Mouse (Mus musculus) layer of hippocampus, postnatal 36 days (tissue): Measurements from ENCODE around the gene Rbm14. TPM values are rescaled to one million over a fixed set of nuclear protein-coding genes. Genes with fewer than 3 reads are reported as not detected.

Source experiments
- total RNA-seq, 2 experiments: library from RNA; stranded (reverse); gene quantifications; 2 replicates each; pipeline ENCODE4 v1.2.3; 2021

Gene Rbm14
- total RNA-seq, 2 experiments from 2014 or later: 56.3 to 62.7 TPM

Other genes starting within 250 kb of the Rbm14 start
- 10 to 100 TPM; 35.0 to 35.3 TPM for gene Lrfn4, start 196.0 kb downstream of the Rbm14 start, total RNA-seq
- gene Rce1, start 186.0 kb downstream of the Rbm14 start, total RNA-seq: 10 to 100 TPM; 23.9 to 26.0 TPM
- 1 to 10 TPM; 1.4 to 1.7 TPM for gene Gm960, start 113.0 kb downstream of the Rbm14 start, total RNA-seq
- gene Sptbn2, start 100.5 kb downstream of the Rbm14 start, total RNA-seq: 100 to 1,000 TPM; 575 to 585 TPM
- 10 to 100 TPM; 17.4 to 20.2 TPM for gene Rbm4b, start 55.1 kb downstream of the Rbm14 start, total RNA-seq
- 10 to 100 TPM; 88.2 to 89.6 TPM for gene Rbm4, start 17.7 kb downstream of the Rbm14 start, total RNA-seq
- 10 to 100 TPM; 17.3 to 19.8 TPM for gene Gm21992, start within 50 bp of the Rbm14 start, total RNA-seq
- gene Ccs, start 27.7 kb upstream of the Rbm14 start, total RNA-seq: 10 to 100 TPM; 36.6 to 37.1 TPM
- 1 to 10 TPM; 1.6 to 2.0 TPM for gene Ccdc87, start 27.7 kb upstream of the Rbm14 start, total RNA-seq
- 100 to 1,000 TPM; 102 to 112 TPM for gene Ctsf, start 43.5 kb upstream of the Rbm14 start, total RNA-seq
- gene Actn3, start 66.3 kb upstream of the Rbm14 start, total RNA-seq: 1 to 10 TPM in 1 of 2 experiments, under 1 TPM in 1; 0.87 to 1.4 TPM
- 10 to 100 TPM; 26.4 to 27.1 TPM for gene Zdhhc24, start 67.0 kb upstream of the Rbm14 start, total RNA-seq
- gene Bbs1, start 95.0 kb upstream of the Rbm14 start, total RNA-seq: 10 to 100 TPM; 38.3 to 41.7 TPM
- gene Dpp3, start 116.7 kb upstream of the Rbm14 start, total RNA-seq: 10 to 100 TPM; 39.0 to 41.6 TPM
- gene Peli3, start 131.5 kb upstream of the Rbm14 start, total RNA-seq: 10 to 100 TPM; 19.5 to 24.4 TPM
- 10 to 100 TPM; 56.7 to 61.6 TPM for gene Mrpl11, start 150.5 kb upstream of the Rbm14 start, total RNA-seq
- gene Npas4, start 178.7 kb upstream of the Rbm14 start, total RNA-seq: 1 to 10 TPM; 4.8 to 6.4 TPM
- gene Slc29a2, start 212.2 kb upstream of the Rbm14 start, total RNA-seq: 10 to 100 TPM; 15.2 to 15.3 TPM
- gene B4gat1, start 227.2 kb upstream of the Rbm14 start, total RNA-seq: 100 to 1,000 TPM; 110 to 126 TPM
- 1 to 10 TPM; 4.5 to 5.0 TPM for gene AC124502.3, start 227.3 kb upstream of the Rbm14 start, total RNA-seq
- 10 to 100 TPM; 20.2 to 20.8 TPM for gene Brms1, start 229.7 kb upstream of the Rbm14 start, total RNA-seq
- gene Rin1, start 238.8 kb upstream of the Rbm14 start, total RNA-seq: 100 to 1,000 TPM; 111 to 113 TPM